Mouse (Mus musculus) spleen, adult 10 weeks (tissue): ENCODE data around the gene Tpra1. TPM values are rescaled to one million over a fixed set of nuclear protein-coding genes. Genes with fewer than 3 reads are reported as not detected.

Experiments used
- polyA plus RNA-seq: library from polyadenylated mRNA; stranded (reverse); fragments of 350-450 nt; fragmentation: Illumina TruSeq; extraction: RNeasy Lipid Tissue Mini Kit (QIAGEN cat#74804); gene quantifications from one replicate; pipeline ENCODE4 v1.2.3, GENCODE M21; 2015; ENCODE audit warnings: low replicate concordance; ENCODE audit not compliant: insufficient read depth

Tpra1 gene
- polyA plus RNA-seq = 35.0 TPM

GRCm38 (mm10) chr6:88901947-88902820 lies at the start of gene Tpra1:
TSS of gene Tpra1 (plus strand) at chr6:88902251.

GRCm38 (mm10) chr6:88874868-88875508 lies 27.1 kb upstream of the Tpra1 start, which contains the start of gene Podxl2:
TSS of gene Podxl2 (minus strand) at chr6:88875044.

GRCm38 (mm10) chr6:88898534-88899048 lies 3.5 kb upstream of the Tpra1 start, which contains the start of gene Mcm2:
TSS of gene Mcm2 (minus strand) at chr6:88898780.

Other genes starting within 250 kb of the Tpra1 start
- 12.0 TPM for gene Mgll, start 177.8 kb upstream of the Tpra1 start, polyA plus RNA-seq
- 15.6 TPM for gene Abtb1, start 60.3 kb upstream of the Tpra1 start, polyA plus RNA-seq
- gene Podxl2, start 27.2 kb upstream of the Tpra1 start, polyA plus RNA-seq = 2.0 TPM
- gene Mcm2, start 3.5 kb upstream of the Tpra1 start, polyA plus RNA-seq = 19.2 TPM